Mouse (Mus musculus) ES-E14 (cell line): ENCODE measurements at regions not wholly inside any gene's neighbourhood (a gene's known extent, or its start where the extent isn't known, plus 50 kb on each side); places are given as distances from the start of the nearest gene placed in this dataset.

Experiments used
- DNase-seq: peaks from one replicate; pipeline ENCODE4 v3.0.0-alpha.2; 2013; ENCODE audit warnings: low read depth, low spot score
- H3K27ac ChIP-seq: 2 replicates; pipeline ENCODE4 v1.5.1; 2012; ENCODE audit warnings: low read depth, mild to moderate bottlenecking, low read length, moderate library complexity, mixed read lengths; ENCODE audit not compliant: poor library complexity, insufficient read depth, severe bottlenecking
- H3K36me3 ChIP-seq: 2 replicates; pipeline ENCODE4 v1.6.1; 2012; ENCODE audit warnings: mild to moderate bottlenecking, low read length, moderate library complexity, mixed read lengths; ENCODE audit not compliant: control insufficient read depth, poor library complexity, insufficient read depth, severe bottlenecking
- H3K4me1 ChIP-seq, 2 experiments: fragments of 150-350 bp in 1 of 2; sonication (generic) in 1 of 2; 2 replicates each; pipeline ENCODE4 v1.6.1; 2012; ENCODE audit warnings: low read length in 2 of 2, mild to moderate bottlenecking in 1 of 2, mixed read lengths in 1 of 2; ENCODE audit not compliant: control insufficient read depth in 2 of 2, insufficient read depth in 2 of 2, poor library complexity in 1 of 2
- H3K4me3 ChIP-seq, 2 experiments: fragments of 150-350 bp in 1 of 2; sonication (generic) in 1 of 2; 2 replicates each; pipeline ENCODE4 v1.5.1; 2012; ENCODE audit warnings: low read length in 2 of 2, low read depth in 1 of 2, mild to moderate bottlenecking in 1 of 2, mixed read lengths in 1 of 2; ENCODE audit not compliant: insufficient read depth in 1 of 2, poor library complexity in 1 of 2, severe bottlenecking in 1 of 2
- H3K9ac ChIP-seq: 2 replicates; pipeline ENCODE4 v1.6.1; 2012; ENCODE audit warnings: low read depth, mild to moderate bottlenecking, low read length, mixed read lengths; ENCODE audit not compliant: poor library complexity, insufficient read depth, severe bottlenecking
- H3K9me3 ChIP-seq: fragments of 150-350 bp; sonication (generic); 2 replicates; pipeline ENCODE4 v1.6.1; 2012; ENCODE audit warnings: low read depth, mild to moderate bottlenecking, low read length; ENCODE audit not compliant: control insufficient read depth, insufficient read depth
- CHD2 ChIP-seq: IDR thresholded peaks from 2 replicates; pipeline ENCODE4 v1.6.1; 2014; ENCODE audit warnings: mild to moderate bottlenecking, low read depth, low read length, inconsistent platforms
- HCFC1 ChIP-seq: IDR thresholded peaks from 2 replicates; pipeline ENCODE4 v1.6.1; 2012; ENCODE audit warnings: low read length, inconsistent platforms, borderline replicate concordance; ENCODE audit not compliant: insufficient read depth
- MAFK ChIP-seq: IDR thresholded peaks from 2 replicates; pipeline ENCODE4 v1.6.1; 2014; ENCODE audit warnings: mild to moderate bottlenecking, low read depth, low read length, inconsistent platforms; ENCODE audit not compliant: insufficient read depth
- ZC3H11A ChIP-seq: IDR thresholded peaks from 2 replicates; pipeline ENCODE4 v1.6.1; 2012; ENCODE audit warnings: low read depth, mild to moderate bottlenecking, inconsistent platforms, low read length, borderline replicate concordance
- ZNF384 ChIP-seq: IDR thresholded peaks from 2 replicates; pipeline ENCODE4 v1.6.1; 2012; ENCODE audit warnings: low read depth, low read length, inconsistent platforms
- in situ Hi-C, 2 experiments: fragments of 600-800 bp; cut with MboI; formaldehyde crosslinking; loops; one replicate each; pipeline ENCODE4 v1.15.1; 2025; ENCODE audit warnings: low sequenced_read_pairs in 2 of 2, inconsistent platforms in 1 of 2; ENCODE audit not compliant: unreplicated experiment in 2 of 2

DNA sequence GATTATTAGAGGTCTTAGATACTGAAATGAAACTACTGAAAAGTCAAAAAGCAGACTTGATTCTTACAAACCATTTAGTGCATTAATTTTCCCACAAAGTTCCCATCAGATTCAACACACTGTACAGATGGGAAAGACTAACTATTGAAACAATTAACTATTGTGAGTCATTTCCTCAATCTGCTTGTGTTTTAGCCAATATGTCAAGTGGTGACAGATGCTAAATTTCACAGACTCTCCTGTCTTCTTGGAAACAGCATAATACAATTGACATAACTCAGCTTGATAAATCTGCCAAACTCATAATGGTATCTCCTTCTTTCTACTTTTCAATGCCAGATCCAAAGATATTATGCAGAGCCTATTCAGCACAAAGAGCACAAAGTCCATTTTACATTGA, 213.0 kb upstream of the Gm10306 start:
- Histone ChIP-seq H3K9ac (no peak overlapping the region), H3K9me3 (no peaks in the 10 kb centered on the region), H3K36me3 (no peaks in the 10 kb centered on the region), H3K27ac (no peak overlapping the region), H3K4me3 (no peak overlapping the region), H3K4me1 (no peaks in the 10 kb centered on the region)
- DNase-seq = no peak
- TF ChIP-seq ZC3H11A = no peak
- TF ChIP-seq HCFC1 = no peak
- TF ChIP-seq CHD2 = no peak
- TF ChIP-seq MAFK = no peak
- TF ChIP-seq ZNF384 = no peak
- in situ Hi-C loops = no loop called here

- in situ Hi-C loops = no loop called here
- DNase-seq = no peak
- Histone ChIP-seq H3K4me1 (no peaks in the 10 kb centered on the region), H3K9ac (no peak overlapping the region), H3K4me3 (no peak overlapping the region), H3K36me3 (no peaks in the 10 kb centered on the region), H3K27ac (no peak overlapping the region), H3K9me3 (no peaks in the 10 kb centered on the region)
- TF ChIP-seq MAFK = no peak
- no peak for TF ChIP-seq HCFC1
- no peak for TF ChIP-seq ZC3H11A
- TF ChIP-seq ZNF384 = no peak
- TF ChIP-seq CHD2 = no peak
These were observed 207.1 kb upstream of the Gm10306 start for GRCm38 (mm10) chr4:94349273-94349672.

DNA sequence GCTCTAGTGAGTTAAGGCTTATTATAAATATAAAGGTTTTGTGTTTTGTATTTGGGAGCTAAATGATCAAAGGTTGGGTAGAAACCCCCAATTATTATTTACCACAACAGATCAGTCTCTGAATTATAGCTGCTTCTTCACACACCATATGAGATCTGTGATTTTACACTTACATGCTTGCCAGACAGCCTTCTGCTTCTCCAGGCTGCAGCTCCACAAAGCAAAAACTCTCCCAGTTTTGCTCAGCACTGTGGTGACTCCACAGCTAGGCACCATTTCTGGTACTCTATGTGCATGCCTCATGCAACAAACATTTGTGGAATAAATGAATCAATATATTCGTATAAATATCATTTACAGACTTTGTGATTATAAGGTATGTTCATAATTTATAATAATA, 199.4 kb upstream of the Gm10306 start:
- in situ Hi-C loops = no loop called here

DNA sequence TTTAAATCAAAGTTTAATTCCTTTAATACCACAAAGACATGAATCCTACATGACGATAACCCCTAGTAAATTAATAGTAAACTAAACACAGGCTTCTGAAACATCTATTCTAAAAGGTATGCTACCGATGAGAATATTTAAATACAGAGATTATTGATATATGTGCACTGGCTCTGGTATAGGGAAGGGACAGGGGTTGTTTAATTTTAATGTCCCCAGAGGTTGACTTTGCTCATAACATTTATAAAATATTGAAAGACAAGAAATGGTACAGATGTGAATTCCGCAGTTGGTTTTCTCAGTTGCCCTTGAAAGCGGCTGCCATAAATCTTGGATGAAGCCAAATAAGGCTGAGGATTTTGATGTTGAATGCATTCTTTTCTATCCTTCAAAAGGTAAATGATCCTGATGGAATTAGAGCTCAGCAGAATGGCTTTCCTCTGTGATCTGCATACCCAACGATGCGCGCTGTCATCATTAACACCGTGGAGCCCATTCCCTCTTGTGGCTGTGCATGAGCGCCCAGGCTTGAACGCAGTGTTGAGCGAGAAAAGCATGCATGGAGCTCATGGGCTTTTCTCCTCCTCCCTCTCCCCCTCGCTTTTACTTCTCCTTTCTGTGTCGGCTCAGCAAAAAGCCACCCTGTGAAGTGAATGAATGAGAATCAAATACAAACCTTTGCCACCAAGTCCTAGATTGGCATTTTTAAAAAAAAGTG, 195.4 kb upstream of the Gm10306 start:
- H3K36me3 ChIP-seq = no peaks in the 10 kb centered on the region
- TF ChIP-seq ZNF384 (no peak), CHD2 (no peak), HCFC1 (no peak), ZC3H11A (no peak), MAFK (no peak)
- in situ Hi-C loops = no loop called here
- H3K4me3 ChIP-seq = no peak overlapping the region
- H3K4me1 ChIP-seq = no peaks in the 10 kb centered on the region
- H3K9ac ChIP-seq = no peak overlapping the region
- no peaks in the 10 kb centered on the region for H3K9me3 ChIP-seq
- no peak overlapping the region for H3K27ac ChIP-seq
- no peak for DNase-seq

More for the DNA sequence above, 199.4 kb upstream of the Gm10306 start:
- no peaks in the 10 kb centered on the region for H3K36me3 ChIP-seq
- DNase-seq = no peak
- H3K4me3 ChIP-seq = no peak overlapping the region
- H3K9me3 ChIP-seq = no peaks in the 10 kb centered on the region
- no peaks in the 10 kb centered on the region for H3K4me1 ChIP-seq
- no peak overlapping the region for H3K9ac ChIP-seq
- TF ChIP-seq ZNF384 (no peak), CHD2 (no peak), MAFK (no peak), ZC3H11A (no peak), HCFC1 (no peak)
- H3K27ac ChIP-seq = no peak overlapping the region
